Mouse (Mus musculus): ENCODE measurements around the gene Fads1.

Fads1 gene

GRCm38 (mm10) chr19:10244183-10244582 is 61.5 kb downstream of the Fads1 start:
- in situ Hi-C loops (cut with MboI), result no loop called here
